Mouse (Mus musculus) bone marrow, adult 2 months (tissue): ENCODE results near the gene Ms4a6d.

Experiments used
- CTCF ChIP-seq: fragments of 200-500 bp; IDR thresholded peaks from 2 replicates; pipeline ENCODE4 v1.5.1; 2011; ENCODE audit warnings: low read length, control low read depth; ENCODE audit not compliant: control insufficient read depth, insufficient read depth
- POLR2A ChIP-seq: fragments of 200-500 bp; IDR thresholded peaks from 2 replicates; pipeline ENCODE4 v1.6.1; 2011; ENCODE audit warnings: low read depth, mild to moderate bottlenecking, control low read depth, low read length, borderline replicate concordance; ENCODE audit not compliant: control insufficient read depth

GRCm38 (mm10) chr19:11634330-11634729, 29.7 kb upstream of the Ms4a6d start:
- TF ChIP-seq CTCF (no peak), POLR2A (no peak)
